Mouse (Mus musculus) CH12.LX (cell line): ENCODE results near the gene Myl7. TPM values are rescaled to one million over a fixed set of nuclear protein-coding genes. Genes with fewer than 3 reads are reported as not detected.
A peak's percentile ranks its signal among the peaks of the same experiment; 100 is the strongest.

Experiments
- DNase-seq: peaks from one replicate; pipeline ENCODE4 v3.0.0-alpha.2; 2013; ENCODE audit errors: extremely low read depth
- H3K27ac ChIP-seq: 2 replicates; pipeline ENCODE4 v1.5.1; 2012; ENCODE audit warnings: low read depth, mild to moderate bottlenecking, control low read depth, moderate library complexity; ENCODE audit not compliant: insufficient read depth
- H3K27me3 ChIP-seq: replicated peaks from 2 replicates; pipeline ENCODE3; 2012; ENCODE audit warnings: inconsistent platforms
- H3K36me3 ChIP-seq, 2 experiments: replicated peaks in 1 of 2; 2 replicates each; pipeline versions ENCODE3 to v1.6.1; 2012; ENCODE audit warnings: inconsistent platforms in 1 of 2, low read length in 1 of 2, mild to moderate bottlenecking in 1 of 2, mixed read lengths in 1 of 2, moderate library complexity in 1 of 2; ENCODE audit not compliant: control insufficient read depth in 1 of 2, insufficient read depth in 1 of 2
- H3K4me1 ChIP-seq, 2 experiments: 2 replicates each; pipeline ENCODE4 v1.6.1; 2012; ENCODE audit warnings: inconsistent platforms in 1 of 2, moderate library complexity in 1 of 2; ENCODE audit not compliant: insufficient read depth in 2 of 2, control insufficient read depth in 1 of 2
- H3K4me2 ChIP-seq: 2 replicates; pipeline ENCODE4 v1.6.1; 2012; ENCODE audit warnings: low read depth, mild to moderate bottlenecking, control low read depth; ENCODE audit not compliant: poor library complexity, insufficient read depth, severe bottlenecking
- H3K4me3 ChIP-seq, 3 experiments: fragments of 150-350 bp in 1 of 3; sonication (generic) in 1 of 3; replicated peaks in 1 of 3; 2 replicates each; pipeline versions ENCODE3 to v1.5.1; 2011 to 2012; ENCODE audit warnings: low read depth in 2 of 3, low read length in 2 of 3, mild to moderate bottlenecking in 2 of 3, moderate library complexity in 2 of 3, control low read depth in 1 of 3, improper control_type of control experiment in 1 of 3, inconsistent platforms in 1 of 3, mixed read lengths in 1 of 3; ENCODE audit not compliant: poor library complexity in 1 of 3
- H3K79me2 ChIP-seq: replicated peaks from 2 replicates; pipeline ENCODE4 v1.6.1; 2012; ENCODE audit warnings: mild to moderate bottlenecking, moderate library complexity; ENCODE audit not compliant: control insufficient read depth, poor library complexity, insufficient read depth, severe bottlenecking; ENCODE audit errors: extremely low read depth
- H3K9ac ChIP-seq: 2 replicates; pipeline ENCODE4 v1.6.1; 2012; ENCODE audit warnings: low read depth, mild to moderate bottlenecking, control low read depth, moderate library complexity; ENCODE audit not compliant: insufficient read depth
- H3K9me3 ChIP-seq: replicated peaks from 2 replicates; pipeline ENCODE3; 2012; ENCODE audit warnings: low read length, inconsistent platforms, mixed read lengths
- BHLHE40 ChIP-seq: IDR thresholded peaks from 2 replicates; pipeline ENCODE4 v1.6.1; 2011; ENCODE audit warnings: mild to moderate bottlenecking, low read depth, low read length, improper control_type of control experiment
- E2F4 ChIP-seq: IDR thresholded peaks from 2 replicates; pipeline ENCODE4 v1.6.1; 2011; ENCODE audit warnings: low read depth, low read length, improper control_type of control experiment; ENCODE audit not compliant: insufficient replicate concordance
- ETS1 ChIP-seq: conservative IDR thresholded peaks from 2 replicates; pipeline ENCODE4 v1.6.1; 2012; ENCODE audit warnings: low read depth, mild to moderate bottlenecking, inconsistent platforms, low read length, improper control_type of control experiment, moderate library complexity
- IRF4 ChIP-seq: IDR thresholded peaks from 2 replicates; pipeline ENCODE4 v1.6.1; 2014; ENCODE audit warnings: low read depth, mild to moderate bottlenecking, inconsistent platforms, low read length, improper control_type of control experiment
- JUND ChIP-seq: conservative IDR thresholded peaks from 2 replicates; pipeline ENCODE4 v1.6.1; 2011; ENCODE audit warnings: low read depth, low read length, improper control_type of control experiment
- MAX ChIP-seq: IDR thresholded peaks from 2 replicates; pipeline ENCODE4 v1.6.1; 2011; ENCODE audit warnings: low read length, improper control_type of control experiment
- MEF2A ChIP-seq: IDR thresholded peaks from 2 replicates; pipeline ENCODE4 v1.6.1; 2014; ENCODE audit warnings: low read depth, mild to moderate bottlenecking, inconsistent platforms, low read length, improper control_type of control experiment, borderline replicate concordance
- MYC ChIP-seq: IDR thresholded peaks from 2 replicates; pipeline ENCODE4 v1.6.1; 2011; ENCODE audit warnings: low read depth, mild to moderate bottlenecking, improper control_type of control experiment, low read length
- POLR2AphosphoS2 ChIP-seq: IDR thresholded peaks from 2 replicates; pipeline ENCODE4 v1.6.1; 2011; ENCODE audit warnings: low read depth, low read length, improper control_type of control experiment
- USF2 ChIP-seq: conservative IDR thresholded peaks from 2 replicates; pipeline ENCODE4 v1.6.1; 2011; ENCODE audit warnings: low read depth, low read length, improper control_type of control experiment
- dilution Hi-C: fragments of 300-500 bp; cut with MboI; formaldehyde crosslinking; loops from 2 replicates; pipeline ENCODE4 v1.14.3; 2020; ENCODE audit warnings: low sequenced_read_pairs; ENCODE audit not compliant: extremely low pct_unique_long_range_greater_than_20kb, extremely low pct_ligation_motif_present
- in situ Hi-C: fragments of 300-500 bp; cut with MboI; formaldehyde crosslinking; loops from 3 replicates; pipeline ENCODE4 v1.14.3; 2019; ENCODE audit warnings: low sequenced_read_pairs, low pct_ligation_motif_present, low pct_unique_long_range_greater_than_20kb, mixed read lengths
- polyA plus RNA-seq: library from polyadenylated mRNA; unstranded; fragments of >175 nt; gene quantifications from 2 replicates; pipeline ENCODE4 v1.2.1, GENCODE M21; 2012; ENCODE audit warnings: low read depth; ENCODE audit not compliant: insufficient read length
- total RNA-seq, 2 experiments: library from RNA; depleted of rRNA; stranded (reverse); fragments of 300-350 nt in 1 of 2; fragments of >200 nt in 1 of 2; gene quantifications; 2 replicates each; pipeline ENCODE4 v1.2.3; 2012 to 2014

Myl7 gene
- total and polyA plus RNA-seq, 3 experiments: 0.42 TPM; not detected in 2

- H3K9ac ChIP-seq: no peak overlapping the region
- TF ChIP-seq IRF4 (no peak), USF2 (no peak)
- H3K4me3 ChIP-seq: no peak overlapping the region
- peaks cover 18% of the 10 kb centered on the region for H3K9me3 ChIP-seq
- H3K4me2 ChIP-seq: no peak overlapping the region
- H3K4me1 ChIP-seq: peaks cover 0 to 2% of the 10 kb centered on the region in 2 experiments; a peak in 2 of 4 replicates
- dilution Hi-C loops: no loop called here
- in situ Hi-C loops: no loop called here
- peaks cover 25% of the 10 kb centered on the region for H3K27me3 ChIP-seq
- no peaks in the 10 kb centered on the region for H3K79me2 ChIP-seq
- DNase-seq: no peak
- H3K36me3 ChIP-seq: no peaks in the 10 kb centered on the region
- H3K27ac ChIP-seq: no peak overlapping the region
Measured at GRCm38 (mm10) chr11:5851021-5851736, 47.4 kb downstream of the Myl7 start.

- H3K79me2 ChIP-seq: no peaks in the 10 kb centered on the region
- H3K36me3 ChIP-seq: no peaks in the 10 kb centered on the region
- H3K9me3 ChIP-seq: peaks cover 26% of the 10 kb centered on the region
- TF ChIP-seq MYC: peak; percentile 65
- TF ChIP-seq BHLHE40: peak; percentile 76
- no peak for TF ChIP-seq JUND
- TF ChIP-seq ETS1: peak; percentile 17; the same call in 1 of the 2 replicates
- TF ChIP-seq E2F4: no peak
- peak; percentile 83 for TF ChIP-seq MAX
- no peak for TF ChIP-seq MEF2A
- TF ChIP-seq POLR2AphosphoS2: no peak
- dilution Hi-C loops (no loop called here), in situ Hi-C loops (no loop called here)
- peaks cover 27% of the 10 kb centered on the region for H3K27me3 ChIP-seq
- peaks cover 0 to 2% of the 10 kb centered on the region in 2 experiments; a peak in 2 of 4 replicates for H3K4me1 ChIP-seq
- no peak overlapping the region for H3K4me3 ChIP-seq
- no peak overlapping the region for H3K27ac ChIP-seq
- no peak overlapping the region for H3K9ac ChIP-seq
- no peak overlapping the region for H3K4me2 ChIP-seq
- DNase-seq: no peak
Measured at GRCm38 (mm10) chr11:5850452-5850851, 48.1 kb downstream of the Myl7 start.

- DNase-seq: no peak
- no peaks in the 10 kb centered on the region for H3K79me2 ChIP-seq
- H3K9me3 ChIP-seq: peaks cover 30% of the 10 kb centered on the region
- peaks cover 27% of the 10 kb centered on the region for H3K27me3 ChIP-seq
- no peaks in the 10 kb centered on the region for H3K36me3 ChIP-seq
- in situ Hi-C loops: no loop called here
- no peak overlapping the region for H3K4me3 ChIP-seq
- peaks cover 0 to 2% of the 10 kb centered on the region in 2 experiments; a peak in 2 of 4 replicates for H3K4me1 ChIP-seq
- TF ChIP-seq MEF2A (no peak), MAX (no peak)
- H3K4me2 ChIP-seq: no peak overlapping the region
- H3K9ac ChIP-seq: no peak overlapping the region
- dilution Hi-C loops: no loop called here
- H3K27ac ChIP-seq: no peak overlapping the region
Measured at GRCm38 (mm10) chr11:5849316-5849715, 49.3 kb downstream of the Myl7 start.
